Mouse (Mus musculus) spleen, adult 2 months (tissue): Measurements from ENCODE around the gene Cdc34b.

ENCODE experiments used
- CTCF ChIP-seq: fragments of 200-500 bp; IDR thresholded peaks from 2 replicates; pipeline ENCODE4 v1.5.1; 2011; ENCODE audit warnings: mild to moderate bottlenecking, inconsistent platforms; ENCODE audit not compliant: insufficient read depth, insufficient read length, insufficient replicate concordance; ENCODE audit errors: extremely low read depth
- POLR2A ChIP-seq: fragments of 200-500 bp; IDR thresholded peaks from 2 replicates; pipeline ENCODE4 v1.6.1; 2011; ENCODE audit warnings: low read depth, low read length, inconsistent platforms

GRCm38 (mm10) chr11:94702216-94702610 lies 39.4 kb upstream of the Cdc34b start:
- TF ChIP-seq CTCF (no peak), POLR2A (no peak)
